Mouse (Mus musculus) midbrain, postnatal 0 days (tissue): Measurements from ENCODE around the gene Crygn. TPM values are rescaled to one million over a fixed set of nuclear protein-coding genes. Genes with fewer than 3 reads are reported as not detected.
A peak's percentile ranks its signal among the peaks of the same experiment; 100 is the strongest.

Source experiments
- ATAC-seq: fragments of 200-750 bp; cut with Nextera tagmentation; 2 replicates; pipeline ENCODE4 v1.8.0; 2017; ENCODE audit warnings: moderate number of reproducible peaks, mild to moderate bottlenecking, moderate TSS enrichment, moderate library complexity; ENCODE audit not compliant: low FRiP score
- DNase-seq: peaks from one replicate; pipeline ENCODE4 v3.0.0-alpha.2; 2015; ENCODE audit warnings: low spot score
- H3K27ac ChIP-seq: fragments of 300-500 bp; sonication (generic); 2 replicates; pipeline ENCODE4 v1.5.1; 2014; ENCODE audit warnings: low read depth, mild to moderate bottlenecking, low read length, mixed read lengths
- H3K27me3 ChIP-seq: fragments of 300-500 bp; sonication (generic); 2 replicates; pipeline ENCODE4 v1.6.1; 2014; ENCODE audit warnings: low read length, control low read depth, mixed read lengths; ENCODE audit not compliant: insufficient read depth
- H3K36me3 ChIP-seq: fragments of 300-500 bp; sonication (generic); 2 replicates; pipeline ENCODE4 v1.6.1; 2014; ENCODE audit warnings: low read length, control low read depth, mixed read lengths; ENCODE audit not compliant: insufficient read depth
- H3K4me1 ChIP-seq: fragments of 300-500 bp; sonication (generic); 2 replicates; pipeline ENCODE4 v1.6.1; 2014; ENCODE audit warnings: mild to moderate bottlenecking, control low read depth, antibody characterized with exemption, low read length, mixed read lengths; ENCODE audit not compliant: insufficient read depth
- H3K4me2 ChIP-seq: fragments of 300-500 bp; sonication (generic); 2 replicates; pipeline ENCODE4 v1.6.1; 2014; ENCODE audit warnings: low read depth, mild to moderate bottlenecking, low read length, mixed read lengths; ENCODE audit not compliant: poor library complexity, severe bottlenecking
- H3K4me3 ChIP-seq: fragments of 300-500 bp; sonication (generic); 2 replicates; pipeline ENCODE4 v1.5.1; 2014; ENCODE audit warnings: low read depth, mild to moderate bottlenecking, low read length, moderate library complexity
- H3K9ac ChIP-seq: fragments of 300-500 bp; sonication (generic); replicated peaks from 2 replicates; pipeline ENCODE4 v1.6.1; 2014; ENCODE audit warnings: mild to moderate bottlenecking, low read length, moderate library complexity, mixed read lengths; ENCODE audit not compliant: poor library complexity, severe bottlenecking
- H3K9me3 ChIP-seq: fragments of 300-500 bp; sonication (generic); 2 replicates; pipeline ENCODE4 v1.6.1; 2016; ENCODE audit warnings: low read length, control low read depth
- CTCF ChIP-seq: IDR thresholded peaks from 2 replicates; pipeline ENCODE4 v1.5.1; 2016; ENCODE audit warnings: antibody characterized with exemption, mild to moderate bottlenecking
- WGBS: fragments of 180-500 bp; shearing (Covaris S2); extraction: QIAGEN DNeasy Blood & Tissue Kit; methylation state at CpG from one replicate; pipeline ENCODE4 v1.1.7; 2014; 5-methylcytosine and 5-hydroxymethylcytosine counted together
- polyA plus RNA-seq: library from polyadenylated mRNA; unstranded; fragments of >200 nt; fragmentation: Nextera tagmentation; extraction: Ambion mirVana; gene quantifications from 2 replicates; pipeline ENCODE4 v1.2.1, GENCODE M21; 2015
- total RNA-seq: library from RNA; depleted of rRNA; stranded (reverse); fragments of >200 nt; gene quantifications from 2 replicates; pipeline ENCODE4 v1.2.3, GENCODE M21; 2014

The Crygn gene
- total and polyA plus RNA-seq, 2 experiments from 2014 or later, result 5.0 TPM; not detected in 1

- H3K36me3 ChIP-seq, result no peaks in the 10 kb centered on the region
- no peaks in the 10 kb centered on the region for H3K4me1 ChIP-seq
- H3K9ac ChIP-seq, result no peak overlapping the region
- no peak overlapping the region for H3K4me3 ChIP-seq
- no peak overlapping the region for H3K4me2 ChIP-seq
- no peaks in the 10 kb centered on the region for H3K27me3 ChIP-seq
- WGBS, result 78% methylated on average over 15 of the region's 15 CpGs
- ATAC-seq (no peak), DNase-seq (no peak)
- no peaks in the 10 kb centered on the region for H3K9me3 ChIP-seq
- no peak for TF ChIP-seq CTCF
- H3K27ac ChIP-seq, result no peak overlapping the region
Measured at GRCm38 (mm10) chr5:24741172-24741885, 16.5 kb downstream of the Crygn start.

- DNase-seq (peak; percentile 57), ATAC-seq (no peak)
- Histone ChIP-seq H3K4me2 (no peak overlapping the region), H3K9me3 (no peaks in the 10 kb centered on the region), H3K36me3 (no peaks in the 10 kb centered on the region), H3K27ac (no peak overlapping the region), H3K9ac (no peak overlapping the region), H3K4me3 (no peak overlapping the region), H3K4me1 (no peaks in the 10 kb centered on the region), H3K27me3 (no peaks in the 10 kb centered on the region)
- whole genome bisulfite sequencing, result 59% methylated on average over 15 of the region's 15 CpGs
- no peak for TF ChIP-seq CTCF
Measured at GRCm38 (mm10) chr5:24739141-24739753, 18.6 kb downstream of the Crygn start.

- no peak for DNase-seq
- no peak overlapping the region for H3K9ac ChIP-seq
- no peaks in the 10 kb centered on the region for H3K36me3 ChIP-seq
- 100% methylated on average over 1 of the region's 1 CpGs for WGBS
- no peaks in the 10 kb centered on the region for H3K27me3 ChIP-seq
- no peak overlapping the region for H3K4me2 ChIP-seq
- H3K4me3 ChIP-seq, result no peak overlapping the region
- no peaks in the 10 kb centered on the region for H3K9me3 ChIP-seq
- no peak overlapping the region for H3K27ac ChIP-seq
- no peak for ATAC-seq
- no peaks in the 10 kb centered on the region for H3K4me1 ChIP-seq
- TF ChIP-seq CTCF, result no peak
Measured at GRCm38 (mm10) chr5:24738517-24738916, 19.3 kb downstream of the Crygn start.

- 92% methylated on average over 10 of the region's 10 CpGs for WGBS
- H3K9ac ChIP-seq, result no peak overlapping the region
- no peak for TF ChIP-seq CTCF
- H3K4me3 ChIP-seq, result no peak overlapping the region
- H3K27me3 ChIP-seq, result no peaks in the 10 kb centered on the region
- ATAC-seq, result no peak
- no peaks in the 10 kb centered on the region for H3K9me3 ChIP-seq
- H3K36me3 ChIP-seq, result no peaks in the 10 kb centered on the region
- DNase-seq, result no peak
- H3K27ac ChIP-seq, result no peak overlapping the region
- H3K4me1 ChIP-seq, result no peaks in the 10 kb centered on the region
- no peak overlapping the region for H3K4me2 ChIP-seq
Measured at GRCm38 (mm10) chr5:24737595-24737994, 20.2 kb downstream of the Crygn start.

GRCm38 (mm10) chr5:24733771-24734426 lies 23.9 kb downstream of the Crygn start:
- 72% methylated on average over 7 of the region's 7 CpGs for WGBS

GRCm38 (mm10) chr5:24733134-24733533 lies 24.7 kb downstream of the Crygn start:
- TF ChIP-seq CTCF, result no peak
- Histone ChIP-seq H3K4me3 (no peak overlapping the region), H3K27ac (no peak overlapping the region), H3K4me2 (no peak overlapping the region), H3K36me3 (no peaks in the 10 kb centered on the region), H3K27me3 (peaks cover 18% of the 10 kb centered on the region), H3K9me3 (no peaks in the 10 kb centered on the region), H3K4me1 (0 out of 2 replicates have a peak, but pooled peaks cover 7% of the 10 kb centered on the region), H3K9ac (no peak overlapping the region)
- ATAC-seq, result no peak
- no peak for DNase-seq
- 3% methylated on average over 8 of the region's 8 CpGs for WGBS

More at GRCm38 (mm10) chr5:24733771-24734426, 23.9 kb downstream of the Crygn start:
- TF ChIP-seq CTCF, result no peak
- ATAC-seq, result no peak
- H3K27me3 ChIP-seq, result peaks cover 18% of the 10 kb centered on the region
- H3K4me2 ChIP-seq, result no peak overlapping the region
- no peak for DNase-seq
- H3K4me3 ChIP-seq, result no peak overlapping the region
- no peak overlapping the region; the same call in 1 of the 2 replicates for H3K27ac ChIP-seq
- H3K9me3 ChIP-seq, result no peaks in the 10 kb centered on the region
- no peak overlapping the region for H3K9ac ChIP-seq
- H3K36me3 ChIP-seq, result no peaks in the 10 kb centered on the region
- 0 out of 2 replicates have a peak, but pooled peaks cover 7% of the 10 kb centered on the region for H3K4me1 ChIP-seq
